Mouse (Mus musculus): ENCODE data around the gene Tk1.
"Not testable (repeated sequence)": the region's sequence is repeated elsewhere in the genome, so short reads cannot be mapped to it uniquely, and the experiment has no call there.

The Tk1 gene

GRCm38 (mm10) chr11:117820173-117820572, 5.7 kb downstream of the Tk1 start:
- no peak for DNase-seq

- no peak for DNase-seq
These were observed 6.8 kb downstream of the Tk1 start for GRCm38 (mm10) chr11:117819095-117819494.

GRCm38 (mm10) chr11:117816389-117816996, 9.4 kb downstream of the Tk1 start:
- DNase-seq, result no peak

- DNase-seq, result not testable (repeated sequence)
These were observed 10.0 kb downstream of the Tk1 start for GRCm38 (mm10) chr11:117815850-117816249.

- DNase-seq, result no peak
These were observed 11.1 kb downstream of the Tk1 start for GRCm38 (mm10) chr11:117814704-117815366.

GRCm38 (mm10) chr11:117813867-117814266, 12.0 kb downstream of the Tk1 start:
- DNase-seq, result no peak

GRCm38 (mm10) chr11:117810401-117811046, 15.4 kb downstream of the Tk1 start:
- no peak for DNase-seq

- DNase-seq, result no peak
These were observed 16.2 kb downstream of the Tk1 start, which contains the start of the genes Gm20708 and Syngr2 for GRCm38 (mm10) chr11:117809407-117810311. Gene Gm20708 (plus strand): TSS chr11:117809668. Gene Syngr2 (plus strand): TSS chr11:117809668.

- DNase-seq, result no peak
These were observed 19.1 kb downstream of the Tk1 start for GRCm38 (mm10) chr11:117806781-117807180.

GRCm38 (mm10) chr11:117803166-117803688, 22.7 kb downstream of the Tk1 start:
- DNase-seq, result no peak

GRCm38 (mm10) chr11:117801650-117802049, 24.2 kb downstream of the Tk1 start:
- DNase-seq, result no peak

- no peak for DNase-seq
These were observed 25.9 kb downstream of the Tk1 start for GRCm38 (mm10) chr11:117800038-117800437.

GRCm38 (mm10) chr11:117799174-117799573, 26.7 kb downstream of the Tk1 start:
- no peak for DNase-seq

GRCm38 (mm10) chr11:117798160-117798541, 27.7 kb downstream of the Tk1 start:
- no peak for DNase-seq

- no peak for DNase-seq
These were observed 28.3 kb downstream of the Tk1 start, which contains the start of gene 6030468B19Rik for GRCm38 (mm10) chr11:117797511-117798159. Gene 6030468B19Rik (plus strand): TSS chr11:117797660.

- DNase-seq, result no peak
These were observed 28.9 kb downstream of the Tk1 start for GRCm38 (mm10) chr11:117796954-117797353.

- no peak for DNase-seq
These were observed 31.8 kb downstream of the Tk1 start for GRCm38 (mm10) chr11:117794035-117794551.

- no peak for DNase-seq
These were observed 33.5 kb downstream of the Tk1 start for GRCm38 (mm10) chr11:117792281-117792888.

GRCm38 (mm10) chr11:117791441-117791761, 34.5 kb downstream of the Tk1 start:
- no peak for DNase-seq

- no peak for DNase-seq
These were observed 35.0 kb downstream of the Tk1 start for GRCm38 (mm10) chr11:117790703-117791440.

GRCm38 (mm10) chr11:117790286-117790685, 35.6 kb downstream of the Tk1 start:
- peak; percentile 45 for DNase-seq

All from cerebellum, adult 9-10 months (tissue).